Mouse (Mus musculus): ENCODE data around the gene Cks1b. TPM values are rescaled to one million over a fixed set of nuclear protein-coding genes. Genes with fewer than 3 reads are reported as not detected.

Cks1b gene
- total RNA-seq, 1 experiment from 2014 or later, result 8.1 TPM

DNA sequence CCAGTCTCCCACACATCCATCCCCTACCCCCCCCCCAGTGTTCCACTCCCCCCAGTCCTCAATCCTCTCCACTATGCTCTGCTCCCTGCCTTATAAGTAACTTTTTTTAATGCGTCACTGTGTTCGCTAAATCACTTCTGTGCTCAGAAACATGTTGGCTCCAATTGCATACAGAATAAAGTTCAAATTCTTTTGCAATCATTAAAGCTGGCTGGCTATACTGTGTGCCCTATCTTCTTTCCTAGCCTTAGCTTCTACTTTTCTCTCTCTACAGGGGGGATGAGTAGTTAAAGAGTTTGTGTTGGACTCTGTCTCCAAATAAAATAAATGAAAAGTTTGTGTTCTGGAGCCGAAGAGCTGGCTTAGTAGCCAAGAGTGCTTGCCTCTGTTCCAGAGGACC is 8.5 kb downstream of the Cks1b start:
- no peak for ATAC-seq (replicated peaks; ENCODE audit: insufficient number of reproducible peaks, low FRiP score, low TSS enrichment, poor library complexity, severe bottlenecking)

DNA sequence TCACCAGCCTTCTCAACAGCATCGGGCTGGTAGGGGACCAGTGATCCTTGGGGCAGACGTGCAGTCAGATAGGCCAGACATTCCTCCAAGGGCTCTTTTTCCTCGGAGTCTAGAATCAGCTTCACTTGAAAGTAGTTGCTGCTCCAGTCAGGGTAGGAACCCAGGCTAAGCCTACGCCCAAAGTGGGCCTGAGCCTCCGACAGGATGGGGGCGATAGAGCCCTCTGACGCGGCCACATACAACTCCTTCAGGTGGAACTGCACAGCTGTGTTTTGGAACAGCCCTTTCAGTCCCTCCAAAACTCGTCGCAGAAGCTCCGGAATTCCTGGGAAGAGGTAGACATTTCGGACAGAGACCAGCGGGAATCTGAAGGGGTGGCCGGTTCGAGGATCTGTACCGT is 9.7 kb downstream of the Cks1b start:
- ATAC-seq (replicated peaks; ENCODE audit: insufficient number of reproducible peaks, low FRiP score, low TSS enrichment, poor library complexity, severe bottlenecking), result no peak

DNA sequence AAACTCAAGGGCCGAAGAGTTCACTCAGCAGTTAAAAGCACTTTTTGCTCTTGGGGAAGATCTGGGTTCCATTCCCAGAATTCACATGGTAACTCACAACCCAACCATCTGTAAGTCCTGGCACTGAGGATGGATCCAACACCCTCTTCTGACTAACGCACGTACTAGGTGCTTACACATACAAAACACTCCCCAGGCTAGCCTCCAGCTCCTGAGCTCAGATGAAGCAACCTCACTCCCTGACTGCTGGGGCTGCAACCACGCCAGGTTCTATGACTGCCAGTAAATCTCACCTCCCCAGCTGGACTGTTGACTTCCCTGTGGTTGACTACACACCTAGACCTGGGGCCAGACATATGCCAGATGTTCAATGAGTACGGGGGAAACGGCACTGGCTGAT is 11.3 kb downstream of the Cks1b start:
- ATAC-seq (replicated peaks; ENCODE audit: insufficient number of reproducible peaks, low FRiP score, low TSS enrichment, poor library complexity, severe bottlenecking), result no peak

DNA sequence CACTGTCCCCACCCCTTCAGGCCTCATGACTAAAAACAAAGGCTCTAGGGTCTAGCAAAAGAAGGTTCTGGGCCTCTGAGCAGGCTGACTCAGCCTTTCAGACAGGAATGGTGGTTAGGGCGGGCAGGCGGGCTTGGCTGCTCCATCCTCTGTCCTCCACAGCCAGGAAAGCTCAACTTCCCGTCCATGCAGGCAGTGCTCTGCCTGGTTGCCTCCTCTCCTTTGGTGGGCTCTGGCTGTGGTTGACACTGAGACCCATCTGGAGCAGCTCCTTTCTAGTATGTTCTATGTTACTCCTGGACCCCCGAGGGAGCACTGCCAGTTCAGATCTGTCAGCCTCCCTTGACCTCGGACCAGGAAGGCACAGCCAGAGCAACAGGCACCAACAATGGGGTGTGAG is 15.5 kb downstream of the Cks1b start, which contains the start of gene Lenep:
Gene Lenep, minus strand, starts transcription at position 101 of the 400 bp plus-strand sequence.
- no peak for ATAC-seq (replicated peaks; ENCODE audit: insufficient number of reproducible peaks, low FRiP score, low TSS enrichment, poor library complexity, severe bottlenecking)

DNA sequence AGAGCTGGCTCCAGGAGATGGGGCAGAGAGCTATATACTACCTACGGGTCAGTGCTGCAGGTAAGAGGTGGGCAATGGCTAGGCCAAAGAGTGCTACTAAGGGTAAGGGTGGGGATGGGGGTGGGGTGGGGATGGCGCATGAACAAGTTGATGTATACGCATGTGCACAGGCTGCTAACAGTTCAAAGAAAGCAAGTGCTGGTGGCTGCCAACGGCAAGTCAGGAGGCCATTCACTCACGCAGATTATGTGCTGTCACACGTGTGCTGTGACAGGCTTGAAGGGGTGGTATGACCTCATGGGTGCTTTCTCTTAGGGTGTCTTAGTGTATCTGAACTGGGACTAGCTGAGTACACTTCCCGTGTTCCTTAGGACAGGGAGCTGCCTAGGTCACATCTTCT is 16.9 kb downstream of the Cks1b start:
- ATAC-seq (replicated peaks; ENCODE audit: insufficient number of reproducible peaks, low FRiP score, low TSS enrichment, poor library complexity, severe bottlenecking), result no peak

DNA sequence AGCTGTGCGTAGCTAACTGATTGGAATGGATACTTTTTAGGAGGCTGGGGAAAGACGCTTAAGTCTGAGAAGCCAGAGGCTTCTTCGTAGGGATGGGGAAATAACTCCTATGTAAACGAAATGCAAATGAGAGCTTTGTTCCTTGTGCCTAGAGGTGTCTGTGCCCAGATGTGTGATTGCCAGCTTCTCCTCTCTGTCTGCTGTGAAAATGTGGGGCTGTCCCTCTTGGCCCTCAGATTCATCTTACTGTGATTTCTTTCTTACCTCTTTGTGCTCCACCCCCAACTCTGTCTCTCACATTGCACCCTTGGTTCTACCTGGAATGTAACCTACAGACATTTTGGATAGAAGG is 21.6 kb downstream of the Cks1b start:
- no peak for ATAC-seq (replicated peaks; ENCODE audit: insufficient number of reproducible peaks, low FRiP score, low TSS enrichment, poor library complexity, severe bottlenecking)

DNA sequence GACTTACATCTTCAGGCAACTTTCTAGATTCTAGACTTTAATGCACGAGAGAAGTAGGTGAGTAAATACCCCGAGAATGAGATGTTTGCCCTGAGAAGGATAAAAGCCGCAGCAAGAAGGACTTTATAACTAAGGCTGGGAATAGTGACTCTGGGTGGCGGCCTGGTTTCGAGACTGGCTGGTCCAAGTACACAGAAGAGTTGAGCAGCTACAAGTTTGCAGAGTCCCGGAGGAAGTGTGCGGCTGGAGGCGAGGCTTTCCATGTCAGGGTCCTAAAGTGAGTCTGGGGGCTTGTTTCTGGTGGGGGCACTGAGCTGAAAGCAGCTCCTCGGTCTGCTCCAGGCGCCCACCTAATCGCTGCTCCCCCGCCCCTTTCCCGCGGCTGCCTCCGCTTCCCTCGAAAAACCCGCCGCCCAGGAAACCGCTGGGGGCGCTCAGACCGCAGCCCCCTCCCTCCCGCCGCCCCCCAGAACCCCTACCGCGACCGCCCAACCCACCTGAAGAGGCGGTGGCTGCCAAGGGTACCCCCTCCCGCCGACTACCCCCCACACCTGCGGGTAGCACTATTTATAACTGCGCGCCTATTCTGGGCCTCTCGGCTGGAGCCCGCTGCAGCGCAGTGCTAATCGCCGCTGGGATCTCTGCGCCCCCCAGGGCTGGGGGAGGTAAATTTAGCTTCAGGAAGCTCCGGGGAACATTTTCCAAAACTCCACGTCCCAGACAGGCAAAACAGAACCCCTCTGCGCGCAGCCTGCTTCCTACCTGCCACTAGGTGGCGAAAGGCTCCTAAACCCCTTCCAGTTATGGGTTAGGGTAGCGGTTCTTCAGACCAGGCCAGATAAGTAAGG is 22.2 kb downstream of the Cks1b start:
- no peak for ATAC-seq (replicated peaks; ENCODE audit: insufficient number of reproducible peaks, low FRiP score, low TSS enrichment, poor library complexity, severe bottlenecking)

DNA sequence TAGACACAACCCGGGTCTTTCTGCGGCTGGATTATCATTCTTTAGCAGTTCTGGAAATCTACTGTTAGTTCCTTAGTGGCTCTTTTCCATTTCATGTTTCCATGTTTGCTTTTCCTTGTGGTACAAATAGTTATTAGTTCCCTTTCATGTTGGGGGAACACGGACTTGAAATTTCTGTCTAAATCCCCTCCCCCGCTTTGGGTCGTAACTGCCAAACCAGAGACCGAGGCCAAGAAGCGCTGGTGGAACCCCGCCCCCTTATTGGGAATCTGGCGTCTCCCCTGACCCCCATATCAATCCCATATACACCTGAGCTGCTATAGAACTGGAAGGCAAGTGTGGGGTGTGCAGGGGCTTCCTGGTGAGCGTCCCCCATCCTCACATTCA is 22.8 kb downstream of the Cks1b start:
- no peak for ATAC-seq (replicated peaks; ENCODE audit: insufficient number of reproducible peaks, low FRiP score, low TSS enrichment, poor library complexity, severe bottlenecking)

DNA sequence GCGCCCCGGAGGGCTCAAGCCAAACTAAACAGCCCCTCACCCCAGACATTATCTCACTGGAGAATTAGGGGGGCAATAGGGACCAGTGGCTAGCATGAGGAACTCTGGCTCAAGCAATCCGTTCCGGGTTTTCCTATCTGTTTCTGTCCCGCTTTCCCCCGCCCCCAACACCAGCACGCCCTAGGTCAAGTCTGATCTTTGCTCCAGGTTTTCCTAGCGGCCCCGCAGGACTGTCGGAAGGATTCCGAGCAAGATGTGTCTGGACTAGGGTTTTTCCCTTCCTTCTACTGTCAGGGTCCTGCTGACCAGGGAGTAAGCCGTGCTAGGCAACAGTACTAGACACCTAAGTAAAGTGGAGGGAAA is 23.3 kb downstream of the Cks1b start:
- ATAC-seq (replicated peaks; ENCODE audit: insufficient number of reproducible peaks, low FRiP score, low TSS enrichment, poor library complexity, severe bottlenecking), result 0 out of 2 replicates have a peak, but pooled peaks have one; percentile 6

DNA sequence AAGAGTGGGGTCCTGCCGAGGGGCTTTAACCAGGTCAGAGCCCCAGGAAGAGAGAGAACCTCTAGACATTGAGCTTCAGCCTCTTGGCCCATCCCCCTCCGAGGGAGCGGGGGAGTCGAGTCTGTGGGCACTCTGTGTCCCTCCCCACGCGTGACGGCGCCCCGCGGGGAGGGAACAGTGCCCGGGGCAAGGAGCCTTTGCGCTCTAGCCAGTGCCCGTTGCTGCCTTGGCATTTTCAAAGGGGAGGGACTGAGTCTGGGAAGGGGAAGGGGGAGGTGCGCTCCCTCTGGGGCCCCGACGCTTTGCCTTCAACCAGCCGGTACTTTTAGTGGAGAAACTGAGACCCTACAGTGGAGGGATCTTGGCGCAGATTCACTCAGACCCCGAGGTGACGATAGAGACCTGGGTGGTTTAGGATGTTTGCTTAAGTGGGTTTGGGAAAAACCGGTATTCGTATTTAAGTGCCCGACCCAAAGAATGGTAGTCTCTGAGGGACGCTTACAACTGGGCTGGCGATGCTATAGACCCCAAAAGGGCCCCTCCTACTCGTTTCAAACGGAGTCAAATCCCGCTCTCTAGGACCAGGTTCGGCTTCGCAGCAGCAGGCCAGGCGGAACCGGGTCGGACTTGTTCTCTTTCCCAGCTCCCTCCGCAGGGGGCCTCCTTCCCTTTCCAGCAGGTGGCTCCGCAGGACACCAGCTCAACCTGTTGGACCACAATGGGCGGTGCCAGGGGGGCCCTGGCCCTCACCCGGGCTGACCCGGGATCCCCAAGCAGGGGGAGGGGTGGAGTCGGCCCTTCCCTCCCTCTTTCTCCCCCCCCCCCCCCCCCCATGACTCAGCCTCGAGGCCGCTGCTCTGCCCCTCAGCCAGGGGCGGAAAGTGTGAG is 23.9 kb downstream of the Cks1b start, which contains the start of gene Zbtb7b:
Gene Zbtb7b, minus strand, starts transcription at position 771 of the 888 bp plus-strand sequence.
- peak; percentile 51 for ATAC-seq (replicated peaks; ENCODE audit: insufficient number of reproducible peaks, low FRiP score, low TSS enrichment, poor library complexity, severe bottlenecking)

DNA sequence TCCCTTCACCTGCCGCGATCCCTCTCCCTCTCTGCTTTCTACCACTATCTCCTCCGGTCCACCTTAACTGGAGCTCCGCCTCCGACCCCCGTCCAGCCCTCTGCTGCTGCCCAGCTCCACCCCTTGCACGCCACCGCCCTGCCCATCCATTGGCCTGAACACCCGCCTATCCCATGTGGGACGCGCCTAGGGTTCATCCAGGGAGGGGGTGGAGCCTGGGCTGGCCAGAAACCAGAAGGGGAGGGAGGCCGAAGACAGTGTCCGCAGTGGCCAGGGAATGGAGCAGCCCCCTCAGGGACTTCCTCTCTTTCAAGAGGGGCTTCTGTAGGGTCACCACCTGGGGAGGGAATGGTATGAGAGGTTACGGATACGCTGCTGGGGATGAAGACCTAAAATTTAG is 24.6 kb downstream of the Cks1b start:
- peak; percentile 83 for ATAC-seq (replicated peaks; ENCODE audit: insufficient number of reproducible peaks, low FRiP score, low TSS enrichment, poor library complexity, severe bottlenecking)

DNA sequence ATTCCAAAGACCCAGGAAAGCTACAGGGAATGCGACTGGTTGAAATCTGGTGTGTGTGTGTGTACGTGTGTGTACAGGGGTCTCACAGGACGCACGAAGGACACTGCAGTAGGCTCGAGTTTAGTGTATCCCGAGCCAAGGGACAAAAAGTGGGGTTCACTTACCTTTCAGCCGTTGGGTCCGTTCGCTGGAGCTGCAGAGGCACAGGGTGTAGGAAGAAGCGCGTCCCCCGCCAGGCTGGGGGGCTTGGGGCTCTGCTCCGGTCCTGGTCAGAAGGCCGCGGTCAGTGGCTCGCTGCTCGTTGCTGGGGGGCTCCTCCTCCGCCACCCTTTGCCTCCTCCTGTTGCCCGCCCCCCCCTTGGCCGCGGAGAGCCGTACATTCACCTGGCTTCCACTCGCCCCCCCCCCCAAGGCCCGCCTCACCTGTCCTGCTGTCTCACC is 25.3 kb downstream of the Cks1b start:
- no peak for ATAC-seq (replicated peaks; ENCODE audit: insufficient number of reproducible peaks, low FRiP score, low TSS enrichment, poor library complexity, severe bottlenecking)

DNA sequence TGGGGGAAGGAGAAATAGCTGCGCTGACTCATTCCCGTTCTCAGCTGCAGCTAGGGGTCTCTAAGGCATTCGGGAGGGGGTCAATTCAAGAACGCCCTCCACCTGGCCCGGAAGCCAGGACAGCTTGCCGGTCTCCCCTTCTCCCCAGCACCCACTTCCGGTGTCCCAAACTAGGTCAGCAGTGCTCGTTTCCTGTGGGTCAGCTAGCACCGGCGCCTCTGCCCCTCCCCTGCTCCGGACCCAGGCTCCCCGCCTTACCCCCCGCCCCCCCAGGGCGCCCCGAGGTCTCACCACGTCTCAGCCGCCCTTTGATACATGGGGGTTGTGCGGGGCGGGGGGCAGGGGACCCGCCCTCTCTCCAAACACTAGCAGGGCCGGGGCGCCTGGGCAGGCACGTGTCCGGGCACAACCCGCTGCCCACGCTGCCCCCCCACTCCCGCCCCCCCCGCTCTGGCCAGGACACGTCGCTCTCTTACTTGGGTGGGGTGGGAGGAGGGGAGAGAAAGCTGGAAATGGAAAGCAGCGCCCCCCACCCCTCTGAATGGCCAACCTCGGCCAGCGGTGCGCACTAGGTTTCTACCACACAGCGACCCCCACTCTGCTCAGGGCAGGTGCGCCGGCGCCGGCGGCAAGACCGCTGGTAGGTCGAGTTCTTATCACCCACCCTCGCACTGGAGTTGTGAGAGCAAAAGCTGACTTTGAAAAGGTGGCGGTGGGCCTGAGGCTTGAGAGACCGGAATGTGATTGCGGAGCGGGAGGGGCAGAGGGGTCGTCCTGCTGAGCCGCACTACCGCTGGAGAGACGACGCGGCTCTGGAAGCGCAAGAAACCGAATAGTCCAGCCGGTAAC is 26.3 kb downstream of the Cks1b start:
- ATAC-seq (replicated peaks; ENCODE audit: insufficient number of reproducible peaks, low FRiP score, low TSS enrichment, poor library complexity, severe bottlenecking), result no peak

DNA sequence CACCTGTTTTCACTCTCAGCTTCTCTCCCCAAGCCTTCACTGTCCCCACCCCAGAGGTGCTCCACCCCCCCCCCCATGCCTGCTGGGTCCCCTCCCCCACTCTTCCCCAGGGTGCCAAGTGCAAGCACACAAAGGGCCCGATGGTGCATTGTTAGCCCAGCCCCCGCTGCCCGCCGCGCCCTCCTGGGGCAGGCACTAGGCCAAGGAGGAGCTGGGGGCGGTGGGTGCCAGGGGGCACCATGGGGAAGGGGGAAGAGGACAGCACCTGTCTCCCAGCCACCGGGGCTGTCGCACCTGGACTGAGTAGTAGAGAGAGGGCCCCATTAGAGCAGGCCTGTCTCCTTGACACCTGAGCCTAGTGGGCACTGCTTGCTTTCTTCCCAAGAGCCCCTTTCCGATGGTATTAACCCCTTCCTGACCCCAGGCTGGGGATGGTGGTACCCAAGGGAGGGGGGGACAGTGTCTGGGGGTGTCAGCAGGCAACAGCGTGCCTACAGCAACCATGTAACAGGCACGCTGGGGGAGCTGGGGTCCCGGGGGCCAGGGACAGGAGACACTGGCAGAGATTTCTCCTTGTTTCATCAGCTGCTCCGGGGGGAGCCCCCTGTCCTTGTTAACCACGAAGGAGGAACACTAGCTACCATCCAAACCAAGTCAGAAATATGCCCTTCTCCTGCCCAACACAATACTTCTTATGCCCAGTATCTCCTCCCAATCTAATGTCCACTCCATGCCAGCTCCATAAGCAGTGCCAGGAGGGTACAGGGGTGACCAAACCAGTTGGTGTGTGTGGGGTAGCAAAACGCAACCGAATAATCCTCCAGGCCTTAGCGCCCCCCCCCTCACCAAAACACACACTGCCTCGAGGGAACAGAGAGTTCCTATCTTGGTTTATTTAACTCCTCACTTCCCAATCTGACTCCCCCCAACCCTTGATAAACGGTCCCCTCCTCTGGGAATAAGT is 27.2 kb downstream of the Cks1b start:
- ATAC-seq (replicated peaks; ENCODE audit: insufficient number of reproducible peaks, low FRiP score, low TSS enrichment, poor library complexity, severe bottlenecking), result no peak

DNA sequence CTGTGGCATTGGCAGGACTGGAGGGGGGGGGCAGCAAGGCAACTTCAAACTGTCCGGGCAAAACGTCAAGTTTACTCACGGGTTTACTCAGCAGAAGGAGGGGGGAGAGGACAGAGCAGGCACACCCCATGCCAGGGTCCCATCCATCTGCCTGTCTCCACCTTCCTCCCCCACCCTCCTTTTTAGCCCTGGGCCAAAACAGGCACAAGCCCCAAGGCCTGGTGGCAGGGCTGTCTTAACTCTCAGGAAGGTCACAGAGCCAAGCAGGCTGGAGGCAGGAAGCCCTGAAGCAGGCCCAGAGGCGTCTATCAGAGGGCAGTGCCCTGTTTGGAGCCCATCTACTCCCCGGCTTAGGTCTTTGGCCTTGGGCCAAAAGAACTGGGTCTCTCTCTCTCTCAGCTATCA is 28.1 kb downstream of the Cks1b start:
- no peak for ATAC-seq (replicated peaks; ENCODE audit: insufficient number of reproducible peaks, low FRiP score, low TSS enrichment, poor library complexity, severe bottlenecking)

DNA sequence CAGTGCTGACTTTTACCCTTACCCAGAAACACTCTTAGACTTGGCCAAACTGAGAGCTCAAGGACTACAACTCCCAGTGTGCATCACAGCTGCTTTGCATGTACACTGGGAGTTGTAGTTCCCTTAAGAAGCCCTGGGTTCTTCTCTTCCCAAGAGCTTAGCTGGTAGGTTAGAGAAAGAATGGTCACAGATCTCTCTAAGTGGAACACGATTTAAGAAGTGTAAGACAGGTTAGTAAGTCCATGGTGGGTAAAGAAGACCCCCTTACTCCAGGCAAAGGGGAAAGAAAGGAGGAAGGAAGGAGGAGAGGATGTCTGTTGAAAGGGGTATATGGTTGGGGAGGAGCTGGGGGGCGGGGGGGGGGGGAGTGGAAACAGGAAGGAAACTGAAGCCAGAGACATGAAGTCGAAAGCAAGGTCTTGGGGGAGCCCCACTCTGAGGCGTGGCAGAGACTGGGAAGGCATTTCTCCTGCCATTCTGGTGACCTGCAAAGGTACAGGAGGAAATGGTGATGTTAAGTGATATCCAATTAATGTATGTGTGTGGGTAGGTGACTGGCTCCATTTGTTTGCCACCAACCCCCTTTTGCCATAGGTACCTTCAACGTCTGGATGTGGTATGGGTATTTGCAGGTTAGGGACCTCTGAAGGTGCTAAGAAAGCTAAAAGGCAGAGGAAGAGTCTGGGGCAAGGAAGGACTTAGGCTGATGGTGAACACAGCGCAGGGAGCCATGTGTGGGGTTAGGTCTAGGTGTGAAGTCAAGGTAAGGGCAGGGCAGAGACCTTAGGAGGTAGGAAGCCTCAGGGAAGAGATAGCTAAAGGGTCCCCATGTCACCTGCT is 29.1 kb downstream of the Cks1b start:
- 0 out of 2 replicates have a peak, but pooled peaks have one; percentile 34 for ATAC-seq (replicated peaks; ENCODE audit: insufficient number of reproducible peaks, low FRiP score, low TSS enrichment, poor library complexity, severe bottlenecking)
